ENCODE assay signal across 9 mouse cellular contexts in the genomic region with DNA sequence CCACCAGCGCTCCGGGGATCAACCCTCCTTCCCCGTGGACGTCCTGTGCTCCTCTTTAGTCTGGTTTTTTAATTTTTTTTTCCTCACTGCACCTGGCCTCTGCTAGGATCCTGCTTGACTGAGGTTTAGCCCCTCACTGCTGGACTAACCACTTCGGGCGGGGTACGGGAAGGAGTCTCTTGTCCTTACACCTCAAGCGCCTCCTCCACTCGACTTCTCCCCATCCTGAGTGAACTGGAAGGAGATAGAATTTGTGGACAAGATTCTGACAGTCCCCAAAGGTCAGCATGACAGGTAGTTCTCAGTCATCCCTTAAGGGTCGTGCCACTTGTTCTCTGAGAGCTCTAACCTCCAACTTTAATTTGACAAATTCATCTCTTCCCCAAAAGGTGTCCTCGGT. TPM values are rescaled to one million over a fixed set of nuclear protein-coding genes. Genes with fewer than 3 reads are reported as not detected.
DNase-seq lines count a peak whose midpoint lies in the region; ATAC-seq and TF ChIP-seq lines count a peak whose summit lies in the region.
"Had no signal": no experiment of that assay in that cellular context is flagged by ENCODE, and none has a peak within 500 bp of the region (broad histone marks: within the 10 kb centered on the region; RNA-seq: fewer than 3 reads in every experiment).

No protein-coding gene starts in this region.

- peak; percentile 81 for DNase-seq in heart, adult 11 months
- DNase-seq in heart, adult 2 months = no peak
- DNase-seq in midbrain, embryonic 11.5 days (ENCODE audit: low spot score, missing footprints) = peak; percentile 94
- no peak for DNase-seq in midbrain, postnatal 0 days (ENCODE audit: low spot score)
- no peak for DNase-seq in stomach, postnatal 0 days (ENCODE audit: low spot score)
- no peak for DNase-seq in thymus, postnatal 4 days
- DNase-seq in left cerebral cortex, postnatal 36 days (ENCODE audit: low spot score in 2 of 2) = no peak

- no peak for TF ChIP-seq EP300 in heart, adult 2 months (IDR thresholded peaks at IDR 0.05; ENCODE audit: insufficient read depth, low read depth, low read length)
- no peak for TF ChIP-seq EP300 in stomach, postnatal 0 days (optimal IDR thresholded peaks at IDR 0.05)

- H3K36me3 ChIP-seq in heart, adult 2 months (ENCODE audit: control insufficient read depth, insufficient read depth, low read length) = no peaks in the 10 kb centered on the region
- H3K36me3 ChIP-seq in midbrain, embryonic 11.5 days (ENCODE audit: control insufficient read depth, insufficient read depth, low read length) = no peaks in the 10 kb centered on the region
- no peaks in the 10 kb centered on the region for H3K36me3 ChIP-seq in midbrain, postnatal 0 days (ENCODE audit: insufficient read depth, low read length)
- H3K36me3 ChIP-seq in limb, embryonic 13.5 days = no peaks in the 10 kb centered on the region
- H3K36me3 ChIP-seq in stomach, postnatal 0 days (ENCODE audit: control insufficient read depth, insufficient read depth, low read length) = no peaks in the 10 kb centered on the region

- no peaks in the 10 kb centered on the region for H3K79me2 ChIP-seq in heart, adult 2 months (replicated peaks; ENCODE audit: control insufficient read depth, insufficient read depth, low read length)

- no peak overlapping the region for H3K4me3 ChIP-seq in heart, adult 2 months
- no peak overlapping the region for H3K4me3 ChIP-seq in midbrain, embryonic 11.5 days (ENCODE audit: low read depth, low read length)
- no peak overlapping the region for H3K4me3 ChIP-seq in midbrain, postnatal 0 days (ENCODE audit: low read depth, low read length)
- peak overlapping the region; percentile 47 for H3K4me3 ChIP-seq in limb, embryonic 13.5 days
- peak overlapping the region; percentile 36 for H3K4me3 ChIP-seq in stomach, postnatal 0 days (ENCODE audit: low read depth, low read length)

- H3K27ac ChIP-seq in heart, adult 2 months = no peak overlapping the region
- H3K27ac ChIP-seq in midbrain, embryonic 11.5 days (ENCODE audit: low read depth, low read length) = no peak overlapping the region
- no peak overlapping the region for H3K27ac ChIP-seq in midbrain, postnatal 0 days (ENCODE audit: low read depth, low read length)
- no peak overlapping the region for H3K27ac ChIP-seq in limb, embryonic 13.5 days
- H3K27ac ChIP-seq in stomach, postnatal 0 days (replicated peaks) = no peak overlapping the region

- WGBS in heart, adult 2 months = 4% methylated on average over 11 of the region's 11 CpGs
- under 1% methylated on average over 11 of the region's 11 CpGs for WGBS in midbrain, embryonic 11.5 days
- WGBS in midbrain, postnatal 0 days = under 1% methylated on average over 11 of the region's 11 CpGs
- 1% methylated on average over 11 of the region's 11 CpGs for WGBS in limb, embryonic 13.5 days
- WGBS in stomach, postnatal 0 days = 5% methylated on average over 11 of the region's 11 CpGs

- intact Hi-C loops in heart, adult 2 months (cut with DNase I) = no loop called here
- intact Hi-C loops in left cerebral cortex, postnatal 36 days (cut with DNase I) = loop anchor here (5.0 kb wide), 2 partner anchors 168 to 842 kb away; no protein-coding TSS in a partner anchor

- no peak for TF ChIP-seq POLR2A in heart, adult 2 months (IDR thresholded peaks at IDR 0.05; ENCODE audit: insufficient read depth, low read depth, low read length)

- no peaks in the 10 kb centered on the region for H3K4me1 ChIP-seq in heart, adult 2 months (ENCODE audit: control insufficient read depth, insufficient read depth, low read length)
- H3K4me1 ChIP-seq in midbrain, embryonic 11.5 days (ENCODE audit: control insufficient read depth, insufficient read depth, low read length) = peaks cover 21% of the 10 kb centered on the region
- 0 out of 2 replicates have a peak, but pooled peaks cover 4% of the 10 kb centered on the region for H3K4me1 ChIP-seq in midbrain, postnatal 0 days (ENCODE audit: insufficient read depth, low read length)
- H3K4me1 ChIP-seq in limb, embryonic 13.5 days = peaks cover 53% of the 10 kb centered on the region
- no peaks in the 10 kb centered on the region for H3K4me1 ChIP-seq in stomach, postnatal 0 days (replicated peaks; ENCODE audit: control insufficient read depth, insufficient read depth)

- ATAC-seq in midbrain, embryonic 11.5 days (ENCODE audit: low FRiP score) = no peak
- no peak for ATAC-seq in midbrain, postnatal 0 days (ENCODE audit: low FRiP score)
- no peak for ATAC-seq in limb, embryonic 13.5 days (ENCODE audit: low FRiP score, low read depth)
- ATAC-seq in stomach, postnatal 0 days (ENCODE audit: low FRiP score, low TSS enrichment) = no peak

- peaks cover 44% of the 10 kb centered on the region for H3K27me3 ChIP-seq in heart, adult 2 months (ENCODE audit: control insufficient read depth, insufficient read depth, low read length)
- peaks cover 98% of the 10 kb centered on the region for H3K27me3 ChIP-seq in midbrain, embryonic 11.5 days (ENCODE audit: control insufficient read depth, insufficient read depth, low read length)
- H3K27me3 ChIP-seq in midbrain, postnatal 0 days (ENCODE audit: insufficient read depth, low read length) = peaks cover 92% of the 10 kb centered on the region
- H3K27me3 ChIP-seq in limb, embryonic 13.5 days = peaks cover 96% of the 10 kb centered on the region
- H3K27me3 ChIP-seq in stomach, postnatal 0 days (ENCODE audit: control insufficient read depth, insufficient read depth, low read length) = peaks cover 38% of the 10 kb centered on the region

- peak overlapping the region; percentile 39; the same call in 1 of the 2 replicates for H3K4me2 ChIP-seq in midbrain, embryonic 11.5 days
- H3K4me2 ChIP-seq in midbrain, postnatal 0 days (ENCODE audit: low read depth, low read length, poor library complexity, severe bottlenecking) = no peak overlapping the region
- peak overlapping the region; percentile 68 for H3K4me2 ChIP-seq in limb, embryonic 13.5 days (replicated peaks)
- peak overlapping the region; percentile 56 for H3K4me2 ChIP-seq in stomach, postnatal 0 days (replicated peaks; ENCODE audit: low read depth)

- no peak overlapping the region for H3K9ac ChIP-seq in heart, adult 2 months (ENCODE audit: low read depth, low read length)
- H3K9ac ChIP-seq in midbrain, embryonic 11.5 days (ENCODE audit: low read length) = no peak overlapping the region
- no peak overlapping the region for H3K9ac ChIP-seq in midbrain, postnatal 0 days (replicated peaks; ENCODE audit: low read length, poor library complexity, severe bottlenecking)
- no peak overlapping the region for H3K9ac ChIP-seq in limb, embryonic 13.5 days
- H3K9ac ChIP-seq in stomach, postnatal 0 days (ENCODE audit: low read length) = no peak overlapping the region

- TF ChIP-seq CTCF in heart, adult 2 months (IDR thresholded peaks at IDR 0.05) = no peak
- TF ChIP-seq CTCF in midbrain, postnatal 0 days (IDR thresholded peaks at IDR 0.05) = no peak
- TF ChIP-seq CTCF in stomach, postnatal 0 days (IDR thresholded peaks at IDR 0.05; ENCODE audit: low read depth) = no peak

- no peaks in the 10 kb centered on the region for H3K9me3 ChIP-seq in midbrain, embryonic 11.5 days (ENCODE audit: control insufficient read depth, low read length)
- H3K9me3 ChIP-seq in midbrain, postnatal 0 days (ENCODE audit: low read length) = no peaks in the 10 kb centered on the region
- no peaks in the 10 kb centered on the region for H3K9me3 ChIP-seq in limb, embryonic 13.5 days
- no peaks in the 10 kb centered on the region for H3K9me3 ChIP-seq in stomach, postnatal 0 days (ENCODE audit: control insufficient read depth, low read length)

RNA-seq across cellular contexts. Expression of gene Pax9, which starts 3.4 kb away (rescaled TPM):
- under 1 TPM in 1 of 2 experiments, not detected in 1; 0.26 TPM for total RNA-seq in heart, adult 2 months (2021)
- 0.20 and 0.47 TPM in 2 replicates for polyA plus RNA-seq in heart, adult 2 months (2012; rRNA removed)
- polyA plus RNA-seq in midbrain, embryonic 11.5 days (2014; fragmentation: Nextera tagmentation; extraction: Ambion mirVana) = 0.08 TPM in 2 replicates
- total RNA-seq in midbrain, postnatal 0 days (2014; rRNA removed) = not detected in 2 replicates
- not detected in 2 replicates for polyA plus RNA-seq in midbrain, postnatal 0 days (2015; fragmentation: Nextera tagmentation; extraction: Ambion mirVana)
- polyA plus RNA-seq in limb, embryonic 13.5 days (2015; fragmentation: Nextera tagmentation; extraction: Ambion mirVana) = 7.2 and 10.2 TPM in 2 replicates
- 1.0 and 1.3 TPM in 2 replicates for polyA plus RNA-seq in stomach, postnatal 0 days (2015; fragmentation: Nextera tagmentation; extraction: Ambion mirVana)
- total RNA-seq in left cerebral cortex, postnatal 36 days (2021) = not detected
- total RNA-seq: left cerebral cortex, postnatal 10 days had no signal

Comparison
In these comparisons a context has a peak if more than half of its experiments do, and no peak if none do; other contexts are left out.
1. DNase-seq: peak in heart, adult 11 months (single experiment) and midbrain, embryonic 11.5 days (single experiment); none in heart, adult 2 months (0 of 2), midbrain, postnatal 0 days (single experiment), stomach, postnatal 0 days (single experiment), thymus, postnatal 4 days (single experiment) and left cerebral cortex, postnatal 36 days (0 of 2).
2. H3K4me3 ChIP-seq: peak in limb, embryonic 13.5 days (single experiment) and stomach, postnatal 0 days (single experiment); none in heart, adult 2 months (single experiment), midbrain, embryonic 11.5 days (single experiment) and midbrain, postnatal 0 days (single experiment).